Comparison of ENCODE assay signal across 21 mouse cellular contexts in genomic region chr4:22029951-22030350, GRCm38 (mm10).
A peak's percentile ranks its signal among the peaks of the same experiment; 100 is the strongest.
DNase-seq lines count a peak whose midpoint lies in the region; ATAC-seq and TF ChIP-seq lines count a peak whose summit lies in the region.
"Had no signal": no experiment of that assay in that cellular context is flagged by ENCODE, and none has a peak within 500 bp of the region (broad histone marks: within the 10 kb centered on the region; RNA-seq: fewer than 3 reads in every experiment).

No protein-coding gene starts in this region.

- H3K4me3 ChIP-seq in midbrain, embryonic 12.5 days = no peak overlapping the region
- H3K4me3 ChIP-seq in midbrain, embryonic 11.5 days (ENCODE audit: low read depth, low read length) = no peak overlapping the region
- H3K4me3 ChIP-seq in forebrain, embryonic 12.5 days (replicated peaks) = no peak overlapping the region
- H3K4me3 ChIP-seq in forebrain, embryonic 15.5 days = no peak overlapping the region
- H3K4me3 ChIP-seq in hindbrain, postnatal 0 days (ENCODE audit: low read length) = no peak overlapping the region
- no peak overlapping the region for H3K4me3 ChIP-seq in heart, embryonic 12.5 days
- H3K4me3 ChIP-seq: gastrocnemius, adult 2 months; kidney, embryonic 15.5 days; limb, embryonic 13.5 days; liver, embryonic 12.5 days had no signal

- intact Hi-C loops in gastrocnemius, postnatal 14 days (cut with DNase I; ENCODE audit: low total_unique reads) = no loop called here

- no peak overlapping the region for H3K4me2 ChIP-seq in midbrain, embryonic 12.5 days (replicated peaks)
- no peak overlapping the region for H3K4me2 ChIP-seq in midbrain, embryonic 11.5 days
- no peak overlapping the region for H3K4me2 ChIP-seq in forebrain, embryonic 12.5 days
- no peak overlapping the region for H3K4me2 ChIP-seq in forebrain, embryonic 15.5 days (replicated peaks)
- no peak overlapping the region for H3K4me2 ChIP-seq in hindbrain, postnatal 0 days (ENCODE audit: low read depth, low read length)
- H3K4me2 ChIP-seq in heart, embryonic 12.5 days = no peak overlapping the region
- H3K4me2 ChIP-seq: heart, embryonic 11.5 days; kidney, embryonic 15.5 days; limb, embryonic 13.5 days; liver, embryonic 12.5 days had no signal

- no peak overlapping the region for H3K27ac ChIP-seq in midbrain, embryonic 12.5 days (replicated peaks)
- no peak overlapping the region for H3K27ac ChIP-seq in midbrain, embryonic 11.5 days (ENCODE audit: low read depth, low read length)
- no peak overlapping the region for H3K27ac ChIP-seq in forebrain, embryonic 12.5 days
- H3K27ac ChIP-seq in forebrain, embryonic 15.5 days (replicated peaks) = no peak overlapping the region
- no peak overlapping the region for H3K27ac ChIP-seq in hindbrain, postnatal 0 days
- H3K27ac ChIP-seq in heart, embryonic 12.5 days (ENCODE audit: poor library complexity, severe bottlenecking) = no peak overlapping the region
- H3K27ac ChIP-seq: gastrocnemius, adult 2 months; kidney, embryonic 15.5 days; limb, embryonic 13.5 days; liver, embryonic 12.5 days had no signal

- no peak overlapping the region for H3K9ac ChIP-seq in midbrain, embryonic 12.5 days (replicated peaks)
- no peak overlapping the region for H3K9ac ChIP-seq in midbrain, embryonic 11.5 days (ENCODE audit: low read length)
- no peak overlapping the region for H3K9ac ChIP-seq in forebrain, embryonic 12.5 days
- H3K9ac ChIP-seq in forebrain, embryonic 15.5 days (replicated peaks) = no peak overlapping the region
- no peak overlapping the region for H3K9ac ChIP-seq in hindbrain, postnatal 0 days (replicated peaks; ENCODE audit: low read length)
- H3K9ac ChIP-seq in heart, embryonic 12.5 days = no peak overlapping the region
- H3K9ac ChIP-seq: kidney, embryonic 15.5 days; limb, embryonic 13.5 days; liver, embryonic 12.5 days had no signal

- no peaks in the 10 kb centered on the region for H3K36me3 ChIP-seq in midbrain, embryonic 12.5 days
- no peaks in the 10 kb centered on the region for H3K36me3 ChIP-seq in midbrain, embryonic 11.5 days (ENCODE audit: control insufficient read depth, insufficient read depth, low read length)
- no peaks in the 10 kb centered on the region for H3K36me3 ChIP-seq in forebrain, embryonic 12.5 days (replicated peaks)
- H3K36me3 ChIP-seq in forebrain, embryonic 15.5 days = no peaks in the 10 kb centered on the region
- no peaks in the 10 kb centered on the region for H3K36me3 ChIP-seq in hindbrain, postnatal 0 days (ENCODE audit: insufficient read depth, low read length)
- H3K36me3 ChIP-seq in heart, embryonic 12.5 days = no peaks in the 10 kb centered on the region
- H3K36me3 ChIP-seq: kidney, embryonic 15.5 days; limb, embryonic 13.5 days; liver, embryonic 12.5 days had no signal

- ATAC-seq in midbrain, embryonic 12.5 days (ENCODE audit: low FRiP score, low read depth) = peak; percentile 58; the same call in 1 of the 2 replicates
- no peak for ATAC-seq in midbrain, embryonic 11.5 days (ENCODE audit: low FRiP score)
- ATAC-seq in forebrain, embryonic 12.5 days (ENCODE audit: low FRiP score) = peak; percentile 64; the same call in 1 of the 2 replicates
- ATAC-seq in forebrain, embryonic 15.5 days (replicated peaks) = peak; percentile 88
- ATAC-seq in hindbrain, postnatal 0 days = no peak
- ATAC-seq in heart, embryonic 12.5 days (ENCODE audit: insufficient number of reproducible peaks, low FRiP score) = no peak
- ATAC-seq: activated CD4-positive, CD25-positive, alpha-beta regulatory T cell, adult 4 months; liver, embryonic 12.5 days had no signal

- no peaks in the 10 kb centered on the region for H3K9me3 ChIP-seq in midbrain, embryonic 12.5 days
- no peaks in the 10 kb centered on the region for H3K9me3 ChIP-seq in midbrain, embryonic 11.5 days (ENCODE audit: control insufficient read depth, low read length)
- no peaks in the 10 kb centered on the region for H3K9me3 ChIP-seq in forebrain, embryonic 12.5 days
- H3K9me3 ChIP-seq in forebrain, embryonic 15.5 days = no peaks in the 10 kb centered on the region
- H3K9me3 ChIP-seq in hindbrain, postnatal 0 days (ENCODE audit: low read length) = no peaks in the 10 kb centered on the region
- H3K9me3 ChIP-seq in heart, embryonic 12.5 days (replicated peaks) = no peaks in the 10 kb centered on the region
- H3K9me3 ChIP-seq: kidney, embryonic 15.5 days; limb, embryonic 13.5 days; liver, embryonic 12.5 days had no signal

- no peaks in the 10 kb centered on the region for H3K27me3 ChIP-seq in midbrain, embryonic 12.5 days
- no peaks in the 10 kb centered on the region for H3K27me3 ChIP-seq in midbrain, embryonic 11.5 days (ENCODE audit: control insufficient read depth, insufficient read depth, low read length)
- H3K27me3 ChIP-seq in forebrain, embryonic 12.5 days = no peaks in the 10 kb centered on the region
- no peaks in the 10 kb centered on the region for H3K27me3 ChIP-seq in forebrain, embryonic 15.5 days
- no peaks in the 10 kb centered on the region for H3K27me3 ChIP-seq in hindbrain, postnatal 0 days (ENCODE audit: insufficient read depth, low read length)
- H3K27me3 ChIP-seq in heart, embryonic 12.5 days (replicated peaks) = no peaks in the 10 kb centered on the region
- H3K27me3 ChIP-seq: kidney, embryonic 15.5 days; limb, embryonic 13.5 days; liver, embryonic 12.5 days had no signal

- whole genome bisulfite sequencing in midbrain, embryonic 12.5 days = 70% methylated on average over 2 of the region's 2 CpGs
- WGBS in midbrain, embryonic 11.5 days = 86% methylated on average over 2 of the region's 2 CpGs
- WGBS in forebrain, embryonic 12.5 days = 45% methylated on average over 2 of the region's 2 CpGs
- 11% methylated on average over 2 of the region's 2 CpGs for WGBS in forebrain, embryonic 15.5 days
- 29% methylated on average over 2 of the region's 2 CpGs for WGBS in hindbrain, postnatal 0 days
- WGBS in heart, embryonic 12.5 days = 75% methylated on average over 2 of the region's 2 CpGs

- no peak for TF ChIP-seq CTCF in hindbrain, postnatal 0 days (IDR thresholded peaks at IDR 0.05; ENCODE audit: low read depth)

- no peak for DNase-seq in midbrain, embryonic 11.5 days (ENCODE audit: low spot score, missing footprints)
- peak; percentile 60 for DNase-seq in hindbrain, postnatal 0 days (ENCODE audit: low spot score)
- no peak for DNase-seq in gastrocnemius, postnatal 14 days
- DNase-seq: adrenal gland, postnatal 10 days; cerebellum, adult 9-11 months; gastrocnemius, adult 2 months; heart, postnatal 10 days; kidney, adult 11 months; kidney, postnatal 4 days; lung, adult 18-20 months; lung, postnatal 14 days; right cerebral cortex, postnatal 14 days had no signal

- H3K4me1 ChIP-seq in midbrain, embryonic 12.5 days = no peaks in the 10 kb centered on the region
- no peaks in the 10 kb centered on the region for H3K4me1 ChIP-seq in midbrain, embryonic 11.5 days (ENCODE audit: control insufficient read depth, insufficient read depth, low read length)
- H3K4me1 ChIP-seq in forebrain, embryonic 12.5 days = no peaks in the 10 kb centered on the region; the same call in 1 of the 2 replicates
- peaks cover 5% of the 10 kb centered on the region; the same call in 1 of the 2 replicates for H3K4me1 ChIP-seq in forebrain, embryonic 15.5 days
- no peaks in the 10 kb centered on the region for H3K4me1 ChIP-seq in hindbrain, postnatal 0 days (ENCODE audit: insufficient read depth, low read length)
- no peaks in the 10 kb centered on the region for H3K4me1 ChIP-seq in heart, embryonic 12.5 days (replicated peaks)
- H3K4me1 ChIP-seq: kidney, embryonic 15.5 days; limb, embryonic 13.5 days; liver, embryonic 12.5 days had no signal

Comparison
In these comparisons a context has a peak if more than half of its experiments do, and no peak if none do; other contexts are left out.
1. ATAC-seq: peak in midbrain, embryonic 12.5 days (single experiment), forebrain, embryonic 12.5 days (single experiment) and forebrain, embryonic 15.5 days (single experiment); none in midbrain, embryonic 11.5 days (single experiment), hindbrain, postnatal 0 days (single experiment) and heart, embryonic 12.5 days (single experiment).